Mouse (Mus musculus) lung, adult 10 weeks (tissue): ENCODE measurements around the gene Ssty1. TPM values are rescaled to one million over a fixed set of nuclear protein-coding genes. Genes with fewer than 3 reads are reported as not detected.

Source experiments
- polyA plus RNA-seq: library from polyadenylated mRNA; stranded (reverse); fragments of 350-450 nt; fragmentation: Illumina TruSeq; extraction: RNeasy Lipid Tissue Mini Kit (QIAGEN cat#74804); gene quantifications from one replicate; pipeline ENCODE4 v1.2.3, GENCODE M21; 2014; ENCODE audit warnings: low read depth, low replicate concordance; ENCODE audit not compliant: insufficient read depth

The Ssty1 gene
- polyA plus RNA-seq = not detected

GRCm38 (mm10) chrY:18088816-18089215 is at the start of gene Ssty1:
Ssty1 (plus strand) TSS chrY:18089116.

GRCm38 (mm10) chrY:18061712-18062111 is 27.2 kb upstream of the Ssty1 start, which contains the start of gene Gm21764:
Gm21764 (minus strand) TSS chrY:18061812.

Other genes with a start within 250 kb of the Ssty1 start
- gene Gm21904, start 242.8 kb upstream of the Ssty1 start, polyA plus RNA-seq = not detected
- gene Gm20772, start 214.4 kb upstream of the Ssty1 start, polyA plus RNA-seq = not detected
- not detected for gene Gm20831, start 214.4 kb upstream of the Ssty1 start, polyA plus RNA-seq
- not detected for gene Srsy, start 151.8 kb upstream of the Ssty1 start, polyA plus RNA-seq
- gene Gm21764, start 27.3 kb upstream of the Ssty1 start, polyA plus RNA-seq = not detected